ENCODE assay signal across 18 mouse cellular contexts in the genomic region with DNA sequence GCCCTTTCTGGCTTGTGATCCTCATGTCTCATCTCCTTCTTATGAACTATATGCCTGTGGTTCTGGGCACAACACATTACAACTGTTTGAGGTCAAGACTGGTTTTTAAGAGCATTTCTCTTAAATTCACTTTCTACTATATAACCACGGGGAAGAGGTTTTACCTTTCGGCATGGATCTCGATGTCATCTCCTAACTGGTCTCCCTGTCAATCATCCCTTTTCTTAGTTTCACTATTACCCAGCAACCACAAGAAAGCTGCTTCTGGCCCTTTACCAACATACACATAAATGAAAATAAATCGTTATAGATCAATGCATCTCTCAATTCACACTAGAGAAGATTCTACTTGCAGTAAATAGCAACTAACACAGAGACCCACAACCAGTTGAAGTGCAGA. TPM values are rescaled to one million over a fixed set of nuclear protein-coding genes. Genes with fewer than 3 reads are reported as not detected.
DNase-seq lines count a peak whose midpoint lies in the region; ATAC-seq and TF ChIP-seq lines count a peak whose summit lies in the region.
"Had no signal": no experiment of that assay in that cellular context is flagged by ENCODE, and none has a peak within 500 bp of the region (broad histone marks: within the 10 kb centered on the region; RNA-seq: fewer than 3 reads in every experiment).

No protein-coding gene starts in this region.

- H3K27me3 ChIP-seq in liver, embryonic 13.5 days = no peaks in the 10 kb centered on the region
- H3K27me3 ChIP-seq in liver, embryonic 11.5 days (replicated peaks; ENCODE audit: control insufficient read depth, insufficient read depth, low read length) = no peaks in the 10 kb centered on the region
- no peaks in the 10 kb centered on the region for H3K27me3 ChIP-seq in CH12.LX (replicated peaks)
- H3K27me3 ChIP-seq in limb, embryonic 10.5 days (ENCODE audit: low read depth, poor library complexity, severe bottlenecking) = no peaks in the 10 kb centered on the region
- H3K27me3 ChIP-seq: embryonic facial prominence, embryonic 13.5 days; forebrain, embryonic 12.5 days; forebrain, embryonic 15.5 days; heart, embryonic 15.5 days; hindbrain, embryonic 13.5 days had no signal

- no peak for DNase-seq in liver, embryonic 13.5 days
- no peak for DNase-seq in liver, embryonic 11.5 days (ENCODE audit: low spot score)
- peak; percentile 29 for DNase-seq in CH12.LX (ENCODE audit: extremely low read depth)
- no peak for DNase-seq in cerebellum, adult 9-10 months
- no peak for DNase-seq in limb, embryonic 10.5 days (ENCODE audit: low spot score)
- DNase-seq: gastrocnemius, postnatal 14 days; heart, adult 11 months had no signal

- dilution Hi-C loops in CH12.LX (cut with MboI; ENCODE audit: extremely low pct_ligation_motif_present, extremely low pct_unique_long_range_greater_than_20kb, low sequenced_read_pairs) = no loop called here

- no peaks in the 10 kb centered on the region for H3K79me2 ChIP-seq in CH12.LX (replicated peaks; ENCODE audit: control insufficient read depth, extremely low read depth, insufficient read depth, poor library complexity, severe bottlenecking)

- no peak for ATAC-seq in liver, embryonic 13.5 days (ENCODE audit: low read depth)
- no peak for ATAC-seq in liver, embryonic 11.5 days (replicated peaks; ENCODE audit: low FRiP score)
- peak; percentile 22 for ATAC-seq in inflammation-experienced regulatory T-cells, adult 6 months

- TF ChIP-seq RAD21 in CH12.LX (IDR thresholded peaks at IDR 0.05; ENCODE audit: low read depth, low read length) = no peak

- TF ChIP-seq CTCF in CH12.LX (conservative IDR thresholded peaks at IDR 0.05 in 1 of 2, IDR thresholded peaks at IDR 0.05 in 1 of 2; ENCODE audit: low read depth in 2 of 2, low read length in 2 of 2) = no peak

- 0 out of 2 replicates have a peak overlapping the region, but pooled peaks have one; percentile 16 for H3K4me2 ChIP-seq in liver, embryonic 13.5 days
- no peak overlapping the region for H3K4me2 ChIP-seq in liver, embryonic 11.5 days
- H3K4me2 ChIP-seq in CH12.LX (ENCODE audit: insufficient read depth, low read depth, poor library complexity, severe bottlenecking) = peak overlapping the region; percentile 89
- H3K4me2 ChIP-seq: embryonic facial prominence, embryonic 13.5 days; heart, embryonic 15.5 days; hindbrain, embryonic 13.5 days had no signal

- WGBS in liver, embryonic 13.5 days (ENCODE audit: insufficient replicate concordance) = 44% methylated on average over 4 of the region's 4 CpGs
- WGBS in liver, embryonic 11.5 days = 64% methylated on average over 4 of the region's 4 CpGs
- WGBS in limb, embryonic 10.5 days = 65% methylated on average over 4 of the region's 4 CpGs

- in situ Hi-C loops in CH12.LX (cut with MboI; ENCODE audit: low pct_ligation_motif_present, low pct_unique_long_range_greater_than_20kb, low sequenced_read_pairs) = loop anchor here (25.0 kb wide), 1 partner anchor 802 kb away; no protein-coding TSS in a partner anchor

- no peak for TF ChIP-seq POLR2A in CH12.LX (IDR thresholded peaks at IDR 0.05; ENCODE audit: low read depth, low read length)

- H3K9me3 ChIP-seq in liver, embryonic 13.5 days (replicated peaks) = no peaks in the 10 kb centered on the region
- H3K9me3 ChIP-seq in liver, embryonic 11.5 days (ENCODE audit: control insufficient read depth, low read length) = no peaks in the 10 kb centered on the region
- H3K9me3 ChIP-seq in CH12.LX (replicated peaks; ENCODE audit: low read length) = no peaks in the 10 kb centered on the region
- H3K9me3 ChIP-seq in limb, embryonic 10.5 days (replicated peaks) = no peaks in the 10 kb centered on the region
- H3K9me3 ChIP-seq: embryonic facial prominence, embryonic 10.5 days; embryonic facial prominence, embryonic 13.5 days; forebrain, embryonic 12.5 days; forebrain, embryonic 15.5 days; heart, embryonic 12.5 days; heart, embryonic 15.5 days; hindbrain, embryonic 10.5 days; hindbrain, embryonic 13.5 days had no signal

- H3K27ac ChIP-seq in liver, embryonic 13.5 days = no peak overlapping the region
- H3K27ac ChIP-seq in liver, embryonic 11.5 days (ENCODE audit: low read depth, low read length) = no peak overlapping the region
- H3K27ac ChIP-seq in CH12.LX (ENCODE audit: insufficient read depth, low read depth) = no peak overlapping the region
- H3K27ac ChIP-seq in limb, embryonic 10.5 days = no peak overlapping the region
- H3K27ac ChIP-seq: embryonic facial prominence, embryonic 10.5 days; embryonic facial prominence, embryonic 13.5 days; forebrain, embryonic 12.5 days; forebrain, embryonic 15.5 days; gastrocnemius, adult 2 months; heart, embryonic 15.5 days; hindbrain, embryonic 10.5 days; hindbrain, embryonic 13.5 days had no signal

- H3K36me3 ChIP-seq in liver, embryonic 13.5 days = 0 out of 2 replicates have a peak, but pooled peaks cover 3% of the 10 kb centered on the region
- no peaks in the 10 kb centered on the region for H3K36me3 ChIP-seq in liver, embryonic 11.5 days (ENCODE audit: control insufficient read depth, insufficient read depth, low read length)
- peaks cover 5 to 25% of the 10 kb centered on the region in 2 experiments for H3K36me3 ChIP-seq in CH12.LX (replicated peaks in 1 of 2; ENCODE audit: control insufficient read depth in 1 of 2, insufficient read depth in 1 of 2, low read length in 1 of 2)
- H3K36me3 ChIP-seq in limb, embryonic 10.5 days = peaks cover 12% of the 10 kb centered on the region

- no peak overlapping the region for H3K9ac ChIP-seq in liver, embryonic 13.5 days
- no peak overlapping the region for H3K9ac ChIP-seq in liver, embryonic 11.5 days (ENCODE audit: low read depth, low read length)
- H3K9ac ChIP-seq in CH12.LX (ENCODE audit: insufficient read depth, low read depth) = no peak overlapping the region
- H3K9ac ChIP-seq: embryonic facial prominence, embryonic 13.5 days; forebrain, embryonic 12.5 days; forebrain, embryonic 15.5 days; heart, embryonic 12.5 days; heart, embryonic 15.5 days; hindbrain, embryonic 13.5 days had no signal

- no peak overlapping the region for H3K4me3 ChIP-seq in liver, embryonic 13.5 days (replicated peaks)
- no peak overlapping the region for H3K4me3 ChIP-seq in liver, embryonic 11.5 days (ENCODE audit: low read depth, low read length)
- H3K4me3 ChIP-seq in CH12.LX (replicated peaks in 1 of 3; ENCODE audit: low read depth in 2 of 3, low read length in 2 of 3, poor library complexity in 1 of 3) = no peak overlapping the region
- no peak overlapping the region for H3K4me3 ChIP-seq in limb, embryonic 10.5 days
- H3K4me3 ChIP-seq: embryonic facial prominence, embryonic 13.5 days; erythroblast, embryonic 14.5 days; forebrain, embryonic 12.5 days; forebrain, embryonic 15.5 days; gastrocnemius, adult 2 months; heart, embryonic 12.5 days; heart, embryonic 15.5 days; hindbrain, embryonic 10.5 days; hindbrain, embryonic 13.5 days had no signal

- H3K4me1 ChIP-seq in liver, embryonic 13.5 days (replicated peaks) = no peaks in the 10 kb centered on the region
- H3K4me1 ChIP-seq in liver, embryonic 11.5 days (replicated peaks; ENCODE audit: control insufficient read depth, insufficient read depth, low read length) = no peaks in the 10 kb centered on the region; the same call in 1 of the 2 replicates
- peaks cover 4 to 11% of the 10 kb centered on the region in 2 experiments; a peak in 3 of 4 replicates for H3K4me1 ChIP-seq in CH12.LX (ENCODE audit: control insufficient read depth in 1 of 2, insufficient read depth in 2 of 2)
- H3K4me1 ChIP-seq in limb, embryonic 10.5 days = peaks cover 8% of the 10 kb centered on the region; the same call in 1 of the 2 replicates
- H3K4me1 ChIP-seq: heart, embryonic 12.5 days; heart, embryonic 15.5 days had no signal

- TF ChIP-seq EP300 in CH12.LX (IDR thresholded peaks at IDR 0.05; ENCODE audit: low read length) = peak; percentile 70

TF ChIP-seq in CH12.LX, 34 proteins besides CTCF, POLR2A, EP300 and RAD21:
- TF ChIP-seq IRF4 (IDR thresholded peaks at IDR 0.05; ENCODE audit: low read depth, low read length) (peak; percentile 88), JUN (IDR thresholded peaks at IDR 0.05; ENCODE audit: insufficient read depth, low read depth, low read length) (peak; percentile 61), JUND (conservative IDR thresholded peaks at IDR 0.05; ENCODE audit: low read depth, low read length) (peak; percentile 69), TCF12 (IDR thresholded peaks at IDR 0.05; ENCODE audit: low read depth, low read length) (no peak)

RNA-seq across cellular contexts. Expression of a gene that starts 15.1 kb away (rescaled TPM):
- 129 and 133 TPM in 2 replicates for polyA plus RNA-seq in liver, embryonic 13.5 days (2015; fragmentation: Nextera tagmentation; extraction: Ambion mirVana)
- 184 and 198 TPM in 2 replicates for polyA plus RNA-seq in liver, embryonic 11.5 days (2014; fragmentation: Nextera tagmentation; extraction: Ambion mirVana)
- 103 and 106 TPM in 2 replicates for total RNA-seq in CH12.LX (2012; rRNA removed)
- total RNA-seq in CH12.LX (2014; rRNA removed) = 107 and 114 TPM in 2 replicates
- 83.7 and 93.0 TPM in 2 replicates for polyA plus RNA-seq in CH12.LX (2012; ENCODE audit: insufficient read length, low read depth)
- 100 to 1,000 TPM; 205 to 261 (median 240) TPM for polyA plus RNA-seq in inflammation-experienced regulatory T-cells, adult 6 months (2017; shearing (Covaris generic))
- 314 and 323 TPM in 2 replicates for polyA plus RNA-seq in limb, embryonic 10.5 days (2016; fragmentation: Nextera tagmentation; extraction: Ambion mirVana)

RNA-seq across cellular contexts. Expression of a gene that starts 42.0 kb away (rescaled TPM):
- 55.3 and 65.7 TPM in 2 replicates for polyA plus RNA-seq in liver, embryonic 13.5 days (2015; fragmentation: Nextera tagmentation; extraction: Ambion mirVana)
- 112 and 115 TPM in 2 replicates for polyA plus RNA-seq in liver, embryonic 11.5 days (2014; fragmentation: Nextera tagmentation; extraction: Ambion mirVana)
- 108 and 126 TPM in 2 replicates for total RNA-seq in CH12.LX (2012; rRNA removed)
- total RNA-seq in CH12.LX (2014; rRNA removed) = 130 and 146 TPM in 2 replicates
- 167 and 211 TPM in 2 replicates for polyA plus RNA-seq in CH12.LX (2012; ENCODE audit: insufficient read length, low read depth)
- polyA plus RNA-seq in inflammation-experienced regulatory T-cells, adult 6 months (2017; shearing (Covaris generic)) = 10 to 100 TPM; 20.4 to 26.9 (median 24.0) TPM
- 103 and 121 TPM in 2 replicates for polyA plus RNA-seq in limb, embryonic 10.5 days (2016; fragmentation: Nextera tagmentation; extraction: Ambion mirVana)
